In the genomic region with DNA sequence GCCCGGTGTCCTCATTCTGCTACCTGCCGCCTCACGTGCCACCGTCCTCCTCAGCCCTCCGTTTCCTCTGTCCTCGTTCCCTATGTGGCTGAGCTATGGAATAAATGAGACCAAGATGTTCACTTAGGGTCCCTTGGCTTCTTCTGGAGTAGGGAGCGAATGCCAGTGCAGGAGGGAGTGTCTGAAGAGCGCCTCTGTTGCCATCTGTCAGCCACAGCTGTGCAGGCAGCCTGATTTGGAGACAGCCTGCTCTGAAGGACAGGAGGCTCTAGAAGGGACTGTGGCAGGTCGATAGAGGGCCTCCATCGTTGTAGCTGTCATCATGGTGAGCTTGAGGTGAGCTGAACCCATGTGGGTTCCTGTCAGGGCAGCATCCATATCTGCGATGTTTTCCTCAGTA, we compare ENCODE assay signal across 29 mouse cellular contexts. TPM values are rescaled to one million over a fixed set of nuclear protein-coding genes. Genes with fewer than 3 reads are reported as not detected.
DNase-seq lines count a peak whose midpoint lies in the region; ATAC-seq lines count a peak whose summit lies in the region.
"Had no signal": no experiment of that assay in that cellular context is flagged by ENCODE, and none has a peak within 500 bp of the region (broad histone marks: within the 10 kb centered on the region; RNA-seq: fewer than 3 reads in every experiment).

No protein-coding gene starts in this region.

- H3K4me3 ChIP-seq in hindbrain, embryonic 15.5 days = no peak overlapping the region
- no peak overlapping the region for H3K4me3 ChIP-seq in hindbrain, embryonic 16.5 days (ENCODE audit: low read length)
- H3K4me3 ChIP-seq in midbrain, embryonic 12.5 days = no peak overlapping the region
- H3K4me3 ChIP-seq in midbrain, embryonic 13.5 days (replicated peaks) = no peak overlapping the region
- H3K4me3 ChIP-seq: embryonic facial prominence, embryonic 13.5 days; embryonic facial prominence, embryonic 15.5 days; erythroblast, embryonic 14.5 days; forebrain, embryonic 10.5 days; forebrain, embryonic 12.5 days had no signal

- peaks cover 7% of the 10 kb centered on the region for H3K36me3 ChIP-seq in hindbrain, embryonic 15.5 days
- peaks cover 5% of the 10 kb centered on the region for H3K36me3 ChIP-seq in hindbrain, embryonic 16.5 days (ENCODE audit: control insufficient read depth, insufficient read depth, low read length)
- H3K36me3 ChIP-seq in midbrain, embryonic 12.5 days = peaks cover 67% of the 10 kb centered on the region
- peaks cover 55% of the 10 kb centered on the region for H3K36me3 ChIP-seq in midbrain, embryonic 13.5 days
- H3K36me3 ChIP-seq: G1E had no signal

- 0 out of 2 replicates have a peak overlapping the region, but pooled peaks have one; percentile 26 for H3K27ac ChIP-seq in hindbrain, embryonic 15.5 days (replicated peaks)
- H3K27ac ChIP-seq in hindbrain, embryonic 16.5 days (ENCODE audit: low read depth, low read length) = no peak overlapping the region
- peak overlapping the region; percentile 15; the same call in 1 of the 2 replicates for H3K27ac ChIP-seq in midbrain, embryonic 12.5 days (replicated peaks)
- no peak overlapping the region for H3K27ac ChIP-seq in midbrain, embryonic 13.5 days
- H3K27ac ChIP-seq: embryonic facial prominence, embryonic 13.5 days; embryonic facial prominence, embryonic 15.5 days; forebrain, embryonic 10.5 days; forebrain, embryonic 12.5 days had no signal

- H3K9me3 ChIP-seq in hindbrain, embryonic 15.5 days = no peaks in the 10 kb centered on the region
- no peaks in the 10 kb centered on the region; the same call in 1 of the 2 replicates for H3K9me3 ChIP-seq in hindbrain, embryonic 16.5 days (ENCODE audit: control insufficient read depth, low read length)
- no peaks in the 10 kb centered on the region for H3K9me3 ChIP-seq in midbrain, embryonic 12.5 days
- no peaks in the 10 kb centered on the region for H3K9me3 ChIP-seq in midbrain, embryonic 13.5 days
- H3K9me3 ChIP-seq: embryonic facial prominence, embryonic 15.5 days; forebrain, embryonic 12.5 days; G1E had no signal

- no peak overlapping the region for H3K4me2 ChIP-seq in hindbrain, embryonic 15.5 days
- no peak overlapping the region for H3K4me2 ChIP-seq in hindbrain, embryonic 16.5 days (ENCODE audit: low read length)
- H3K4me2 ChIP-seq in midbrain, embryonic 12.5 days (replicated peaks) = no peak overlapping the region
- no peak overlapping the region for H3K4me2 ChIP-seq in midbrain, embryonic 13.5 days (replicated peaks)
- H3K4me2 ChIP-seq: embryonic facial prominence, embryonic 13.5 days; embryonic facial prominence, embryonic 15.5 days; forebrain, embryonic 12.5 days had no signal

- H3K9ac ChIP-seq in hindbrain, embryonic 15.5 days = no peak overlapping the region
- no peak overlapping the region for H3K9ac ChIP-seq in hindbrain, embryonic 16.5 days (ENCODE audit: low read depth, low read length)
- H3K9ac ChIP-seq in midbrain, embryonic 12.5 days (replicated peaks) = no peak overlapping the region
- H3K9ac ChIP-seq in midbrain, embryonic 13.5 days (replicated peaks) = no peak overlapping the region
- H3K9ac ChIP-seq: embryonic facial prominence, embryonic 13.5 days; embryonic facial prominence, embryonic 15.5 days; forebrain, embryonic 12.5 days had no signal

- ATAC-seq in frontal cortex, adult (ENCODE audit: low TSS enrichment) = peak; percentile 72
- no peak for ATAC-seq in hindbrain, embryonic 15.5 days (ENCODE audit: low FRiP score, low read depth)
- no peak for ATAC-seq in hindbrain, embryonic 16.5 days
- no peak for ATAC-seq in midbrain, embryonic 12.5 days (ENCODE audit: low FRiP score, low read depth)
- ATAC-seq in midbrain, embryonic 13.5 days = no peak
- ATAC-seq: activated CD4-positive, CD25-positive, alpha-beta regulatory T cell, adult 4 months; CD4-positive, CD25-positive, alpha-beta regulatory T cell, adult 4 months; forebrain, embryonic 14.5 days; Patski had no signal

- H3K27me3 ChIP-seq in hindbrain, embryonic 15.5 days = no peaks in the 10 kb centered on the region
- H3K27me3 ChIP-seq in hindbrain, embryonic 16.5 days (replicated peaks; ENCODE audit: control insufficient read depth, insufficient read depth, low read length) = no peaks in the 10 kb centered on the region; the same call in 1 of the 2 replicates
- H3K27me3 ChIP-seq in midbrain, embryonic 12.5 days = no peaks in the 10 kb centered on the region
- H3K27me3 ChIP-seq in midbrain, embryonic 13.5 days = no peaks in the 10 kb centered on the region
- H3K27me3 ChIP-seq: CH12.LX; embryonic facial prominence, embryonic 15.5 days; forebrain, embryonic 12.5 days; Patski had no signal

- WGBS in hindbrain, embryonic 15.5 days = 87% methylated on average over 11 of the region's 11 CpGs
- WGBS in hindbrain, embryonic 16.5 days = 79% methylated on average over 11 of the region's 11 CpGs
- 92% methylated on average over 11 of the region's 11 CpGs for WGBS in midbrain, embryonic 12.5 days
- 91% methylated on average over 11 of the region's 11 CpGs for WGBS in midbrain, embryonic 13.5 days

- H3K4me1 ChIP-seq in hindbrain, embryonic 15.5 days (replicated peaks) = peaks cover 21% of the 10 kb centered on the region
- peaks cover 13% of the 10 kb centered on the region for H3K4me1 ChIP-seq in hindbrain, embryonic 16.5 days (ENCODE audit: control insufficient read depth, insufficient read depth, low read depth, low read length)
- peaks cover 28% of the 10 kb centered on the region for H3K4me1 ChIP-seq in midbrain, embryonic 12.5 days
- peaks cover 42% of the 10 kb centered on the region for H3K4me1 ChIP-seq in midbrain, embryonic 13.5 days (replicated peaks)

- no peak for DNase-seq in frontal cortex, postnatal 14 days (ENCODE audit: low spot score in 2 of 2)
- DNase-seq in thymus, postnatal 10 days (ENCODE audit: low spot score in 2 of 2) = no peak
- DNase-seq: adrenal gland, adult 8-10 months; adrenal gland, postnatal 14 days; adrenal gland, postnatal 36 days; B cell, adult 2 months; cerebellum, adult 11 months; cerebellum, adult 18-20 months; cerebellum, adult 8-10 months; cerebellum, adult 9-11 months; cerebellum, postnatal 14 days; cerebellum, postnatal 36 days; embryo, embryonic 11 days had no signal

RNA-seq across cellular contexts. Expression of gene Rgma, which starts 30.2 kb away (rescaled TPM):
- 39.5 and 45.1 TPM in 2 replicates for polyA plus RNA-seq in hindbrain, embryonic 15.5 days (2015; fragmentation: Nextera tagmentation; extraction: Ambion mirVana)
- 30.9 and 39.8 TPM in 2 replicates for polyA plus RNA-seq in hindbrain, embryonic 16.5 days (2015; fragmentation: Nextera tagmentation; extraction: Ambion mirVana)
- 55.7 and 62.9 TPM in 2 replicates for polyA plus RNA-seq in midbrain, embryonic 12.5 days (2016; fragmentation: Nextera tagmentation; extraction: Ambion mirVana)
- polyA plus RNA-seq in midbrain, embryonic 13.5 days (2015; fragmentation: Nextera tagmentation; extraction: Ambion mirVana) = 40.7 and 50.3 TPM in 2 replicates
- polyA plus RNA-seq: activated CD4-positive, CD25-positive, alpha-beta regulatory T cell, adult 4 months; CD4-positive, CD25-positive, alpha-beta regulatory T cell, adult 4 months; erythroblast, embryonic 14.5 days; G1E had no signal

Comparison
In these comparisons a context has a peak if more than half of its experiments do, and no peak if none do; other contexts are left out.
1. H3K27ac ChIP-seq: peak in hindbrain, embryonic 15.5 days (single experiment) and midbrain, embryonic 12.5 days (single experiment); none in hindbrain, embryonic 16.5 days (single experiment) and midbrain, embryonic 13.5 days (single experiment).